Mouse (Mus musculus): ENCODE data around the gene Fam209. TPM values are rescaled to one million over a fixed set of nuclear protein-coding genes. Genes with fewer than 3 reads are reported as not detected.
A peak's percentile ranks its signal among the peaks of the same experiment; 100 is the strongest.

The Fam209 gene
- 0.52 TPM in 1 of 2 replicates, not detected in the other for polyA plus RNA-seq (2015; fragmentation: Nextera tagmentation; extraction: Ambion mirVana)

DNA sequence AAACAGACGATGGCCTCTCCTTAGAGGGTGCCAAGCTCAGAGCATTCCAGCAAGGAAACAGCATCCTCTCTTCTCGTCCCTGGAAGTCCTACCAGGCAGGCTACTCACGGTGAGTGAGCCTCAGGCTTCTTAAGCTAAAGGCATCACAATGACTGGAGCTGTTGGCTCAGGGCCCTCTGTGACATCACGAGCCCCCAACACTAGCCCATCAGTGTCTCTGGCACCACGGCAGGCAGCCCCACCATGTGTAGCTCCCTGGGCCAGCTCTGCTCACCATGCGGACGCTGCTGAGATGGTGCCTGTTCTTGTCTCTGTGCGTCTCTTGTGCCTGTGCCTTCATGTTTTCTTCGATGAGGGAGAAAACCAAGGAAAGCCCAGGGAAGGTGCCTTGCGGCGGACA, at the start of gene Fam209:
TSS of gene Fam209 (plus strand) at position 203 of the 400 bp plus-strand sequence.
- WGBS: 88% methylated on average over 11 of the region's 11 CpGs
- no peak for ATAC-seq (replicated peaks)
- Histone ChIP-seq H3K36me3 (replicated peaks) (peaks cover 10% of the 10 kb centered on the region; the same call in 1 of the 2 replicates), H3K4me1 (no peaks in the 10 kb centered on the region), H3K9ac (no peak within 1 kb of the TSS), H3K4me2 (no peak within 1 kb of the TSS), H3K27ac (no peak within 1 kb of the TSS), H3K4me3 (no peak within 1 kb of the TSS), H3K27me3 (replicated peaks) (peaks cover 4% of the 10 kb centered on the region; the same call in 1 of the 2 replicates), H3K9me3 (no peaks in the 10 kb centered on the region)

DNA sequence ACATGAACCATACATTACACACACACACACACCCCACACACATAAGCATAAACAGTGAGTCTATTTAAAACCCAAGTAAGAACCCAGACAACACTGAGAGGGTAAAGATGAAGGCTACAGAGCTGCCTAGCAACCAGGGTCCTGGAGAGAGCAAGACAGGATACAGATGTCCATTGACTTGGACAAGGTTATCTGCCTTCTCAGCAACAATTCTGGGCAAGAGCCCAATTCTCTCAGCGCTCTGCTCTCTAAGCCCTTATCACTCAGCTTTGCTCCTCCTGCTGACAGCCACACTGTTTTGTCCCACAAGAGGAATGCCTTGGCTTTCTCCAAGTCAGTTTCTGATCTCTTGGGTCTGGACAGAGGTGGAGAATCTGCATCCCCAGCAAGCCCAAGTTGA, 41.7 kb upstream of the Fam209 start:
- no peaks in the 10 kb centered on the region for H3K9me3 ChIP-seq
- H3K4me2 ChIP-seq: no peak overlapping the region
- ATAC-seq (replicated peaks): no peak
- H3K36me3 ChIP-seq (replicated peaks): no peaks in the 10 kb centered on the region
- H3K27ac ChIP-seq: no peak overlapping the region
- H3K4me1 ChIP-seq: no peaks in the 10 kb centered on the region
- H3K4me3 ChIP-seq: no peak overlapping the region
- H3K27me3 ChIP-seq (replicated peaks): no peaks in the 10 kb centered on the region; the same call in 1 of the 2 replicates
- no peak overlapping the region for H3K9ac ChIP-seq
- WGBS: 81% methylated on average over 1 of the region's 1 CpGs

DNA sequence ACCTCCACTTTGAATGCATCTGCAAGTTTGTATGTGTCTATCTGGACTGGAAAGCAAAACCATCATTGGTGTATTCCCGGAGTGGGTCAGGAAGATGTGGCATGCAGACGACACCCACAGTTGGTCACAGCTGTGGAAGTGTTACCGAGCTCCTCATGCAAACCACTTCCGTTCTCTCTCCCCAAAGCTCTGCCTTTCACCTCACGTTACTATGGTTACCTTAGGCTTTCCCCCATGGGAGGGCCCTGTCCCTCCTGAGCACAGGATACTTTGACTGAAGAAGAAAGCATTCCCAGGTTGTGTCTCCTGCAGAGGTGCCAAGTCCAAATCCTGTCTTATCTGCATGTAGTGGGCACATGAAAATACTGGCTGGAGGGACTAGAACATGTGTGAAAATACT, 38.6 kb upstream of the Fam209 start:
- H3K9me3 ChIP-seq: no peaks in the 10 kb centered on the region
- WGBS: 56% methylated on average over 5 of the region's 5 CpGs
- no peaks in the 10 kb centered on the region for H3K4me1 ChIP-seq
- H3K36me3 ChIP-seq (replicated peaks): no peaks in the 10 kb centered on the region
- no peak overlapping the region for H3K4me2 ChIP-seq
- H3K27ac ChIP-seq: no peak overlapping the region
- H3K9ac ChIP-seq: no peak overlapping the region
- ATAC-seq (replicated peaks): no peak
- H3K4me3 ChIP-seq: no peak overlapping the region
- no peaks in the 10 kb centered on the region; the same call in 1 of the 2 replicates for H3K27me3 ChIP-seq (replicated peaks)

DNA sequence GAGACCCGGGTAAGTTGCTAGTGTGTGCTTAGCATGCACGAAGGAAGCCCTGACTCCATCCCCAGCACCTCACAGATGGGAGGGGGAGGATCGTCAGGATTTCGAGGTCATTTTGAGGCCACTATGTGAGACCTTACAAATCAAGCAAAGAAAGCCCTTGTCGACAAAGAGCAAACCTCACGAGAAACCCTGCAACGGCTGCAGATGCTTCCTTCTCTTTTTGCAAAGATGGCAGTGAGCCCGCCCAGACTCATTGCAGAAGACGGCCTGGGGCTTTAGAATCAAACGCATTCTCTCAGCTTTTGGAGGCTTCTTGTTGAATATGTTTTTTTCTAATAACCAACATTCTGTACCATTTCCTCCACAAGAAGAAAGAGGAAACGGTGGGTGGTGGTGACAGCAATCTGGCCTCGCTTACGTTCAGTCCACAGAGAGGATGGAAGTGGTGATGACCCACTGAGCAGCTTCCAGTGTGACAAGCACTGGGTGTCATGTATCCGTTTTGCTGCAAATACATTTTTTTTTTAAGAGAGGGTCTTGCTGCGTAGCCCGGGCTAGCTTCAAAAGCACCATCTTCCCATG, 34.9 kb upstream of the Fam209 start:
- H3K4me1 ChIP-seq: peaks cover 22% of the 10 kb centered on the region
- no peak overlapping the region for H3K4me3 ChIP-seq
- H3K4me2 ChIP-seq: no peak overlapping the region
- no peaks in the 10 kb centered on the region for H3K9me3 ChIP-seq
- H3K27ac ChIP-seq: no peak overlapping the region
- H3K36me3 ChIP-seq (replicated peaks): no peaks in the 10 kb centered on the region
- H3K9ac ChIP-seq: no peak overlapping the region
- WGBS: 74% methylated on average over 16 of the region's 16 CpGs
- H3K27me3 ChIP-seq (replicated peaks): no peaks in the 10 kb centered on the region; the same call in 1 of the 2 replicates
- no peak for ATAC-seq (replicated peaks)

DNA sequence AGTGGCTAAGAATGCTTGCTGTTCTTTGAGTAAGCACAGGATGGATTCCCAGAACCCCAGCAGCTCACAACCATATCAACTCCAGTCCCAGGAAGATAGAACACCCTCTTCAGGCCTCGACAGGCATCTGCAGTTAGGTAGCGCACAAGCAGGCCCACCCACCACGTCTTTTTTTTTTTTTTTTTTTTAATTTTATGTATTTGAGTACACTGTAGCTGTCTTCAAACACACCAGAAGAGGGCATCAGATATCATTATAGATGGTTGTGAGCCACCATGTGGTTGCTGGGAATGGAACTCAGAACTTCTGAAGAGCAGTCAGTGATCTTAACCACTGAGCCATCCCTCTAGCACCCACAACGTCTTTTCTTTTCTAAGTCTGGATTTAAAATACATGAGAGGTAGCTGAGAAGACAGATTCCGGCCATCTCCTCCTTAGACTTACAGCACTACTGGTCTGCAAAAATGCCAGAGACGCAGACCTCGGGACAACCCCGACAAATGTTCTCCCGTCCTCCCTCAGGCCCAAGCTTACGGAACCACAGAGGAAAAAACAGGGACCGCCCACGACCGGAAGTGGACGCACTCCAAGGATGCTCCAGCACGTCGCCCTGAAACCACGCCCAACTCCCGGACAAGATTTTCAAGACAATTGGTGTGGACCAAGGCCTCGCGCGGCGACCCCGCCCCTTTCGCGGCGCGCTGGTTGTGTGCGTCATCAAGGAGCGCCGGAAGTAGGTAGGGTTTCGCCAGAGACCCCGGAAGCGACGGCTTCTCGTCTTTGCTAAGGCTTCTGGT, 32.3 kb upstream of the Fam209 start, which contains the start of gene Rtf2:
TSS of gene Rtf2 (plus strand) at position 714 of the 797 bp plus-strand sequence.
- 2% methylated on average over 35 of the region's 35 CpGs for WGBS
- peak within 1 kb of the TSS; percentile 57 for H3K4me3 ChIP-seq
- H3K27ac ChIP-seq: peak within 1 kb of the TSS; percentile 84
- no peaks in the 10 kb centered on the region for H3K27me3 ChIP-seq (replicated peaks)
- H3K9ac ChIP-seq: peak within 1 kb of the TSS; percentile 66
- ATAC-seq (replicated peaks): peak; percentile 98
- no peaks in the 10 kb centered on the region for H3K36me3 ChIP-seq (replicated peaks)
- H3K4me1 ChIP-seq: peaks cover 25% of the 10 kb centered on the region
- H3K4me2 ChIP-seq: peak within 1 kb of the TSS; percentile 63
- H3K9me3 ChIP-seq: no peaks in the 10 kb centered on the region

DNA sequence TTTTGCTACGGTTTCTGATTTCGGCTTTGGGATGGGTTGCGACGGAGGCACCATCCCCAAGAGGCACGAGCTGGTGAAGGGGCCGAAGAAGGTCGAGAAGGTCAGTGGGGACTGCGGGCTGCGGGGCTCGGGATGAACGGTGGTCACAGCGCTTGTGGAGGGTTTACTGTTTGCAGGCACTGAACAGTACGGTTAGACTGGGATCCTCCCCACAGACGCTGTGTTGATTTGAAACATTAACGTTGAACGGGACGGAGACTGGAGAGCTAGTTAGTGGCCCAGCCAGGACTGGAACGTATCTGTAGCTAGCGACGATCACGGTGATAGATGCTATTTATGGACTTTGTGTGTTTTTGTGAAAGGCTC, 31.7 kb upstream of the Fam209 start:
- under 1% methylated on average over 21 of the region's 21 CpGs for WGBS
- Histone ChIP-seq H3K4me3 (peak overlapping the region; percentile 57), H3K36me3 (replicated peaks) (peaks cover 2% of the 10 kb centered on the region; the same call in 1 of the 2 replicates), H3K27ac (peak overlapping the region; percentile 84), H3K9me3 (no peaks in the 10 kb centered on the region), H3K27me3 (replicated peaks) (no peaks in the 10 kb centered on the region), H3K4me1 (peaks cover 25% of the 10 kb centered on the region), H3K4me2 (peak overlapping the region; percentile 63), H3K9ac (peak overlapping the region; percentile 47)
- peak; percentile 79 for ATAC-seq (replicated peaks)

DNA sequence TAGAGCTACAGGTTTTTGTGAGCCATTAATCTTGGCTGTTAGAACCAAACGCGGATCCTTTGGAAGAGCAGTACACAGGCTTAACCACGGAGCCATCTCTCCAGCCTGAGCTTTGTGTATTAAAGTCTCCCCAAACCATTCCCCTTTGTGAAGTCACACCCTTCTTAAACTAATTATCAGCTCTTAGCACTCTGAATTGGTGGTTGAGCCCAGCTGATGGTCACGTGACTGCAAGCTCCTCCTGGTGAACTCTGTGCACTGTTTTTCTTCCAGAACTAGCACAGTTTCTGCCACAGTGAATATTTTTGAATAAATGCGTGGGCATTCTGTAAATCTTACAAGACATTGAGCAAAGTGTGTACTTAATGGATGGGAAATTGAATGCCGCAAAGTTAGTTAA, 31.1 kb upstream of the Fam209 start:
- peak overlapping the region; percentile 63 for H3K4me2 ChIP-seq
- peaks cover 25% of the 10 kb centered on the region for H3K4me1 ChIP-seq
- peak overlapping the region; percentile 57 for H3K4me3 ChIP-seq
- no peak for ATAC-seq (replicated peaks)
- H3K27ac ChIP-seq: no peak overlapping the region
- H3K9me3 ChIP-seq: no peaks in the 10 kb centered on the region
- H3K36me3 ChIP-seq (replicated peaks): peaks cover 7% of the 10 kb centered on the region; the same call in 1 of the 2 replicates
- no peaks in the 10 kb centered on the region for H3K27me3 ChIP-seq (replicated peaks)
- no peak overlapping the region for H3K9ac ChIP-seq
- WGBS: 37% methylated on average over 6 of the region's 6 CpGs

DNA sequence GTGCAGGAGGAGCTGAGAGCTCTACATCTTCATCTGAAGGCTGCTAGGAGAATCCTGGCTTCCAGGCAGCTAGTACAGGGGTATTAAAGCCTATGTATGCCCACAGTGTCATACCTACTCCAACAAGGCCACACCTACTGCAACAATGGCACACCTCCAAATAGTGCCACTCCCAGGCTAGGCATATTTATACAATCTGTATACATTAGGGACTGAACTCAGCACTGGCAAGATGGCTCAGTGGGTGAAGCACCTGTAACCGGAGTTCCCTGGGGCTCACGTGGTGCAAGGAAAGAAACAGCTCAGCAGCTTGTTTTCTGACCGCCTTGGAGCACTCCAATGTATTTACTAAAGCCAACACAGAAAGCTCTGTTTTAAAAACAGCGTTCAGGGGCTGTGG, 26.7 kb upstream of the Fam209 start:
- Histone ChIP-seq H3K9me3 (no peaks in the 10 kb centered on the region), H3K36me3 (replicated peaks) (peaks cover 41% of the 10 kb centered on the region), H3K9ac (no peak overlapping the region), H3K27ac (no peak overlapping the region), H3K4me3 (no peak overlapping the region), H3K4me2 (no peak overlapping the region), H3K27me3 (replicated peaks) (no peaks in the 10 kb centered on the region), H3K4me1 (peaks cover 20% of the 10 kb centered on the region)
- WGBS: 94% methylated on average over 4 of the region's 4 CpGs
- ATAC-seq (replicated peaks): no peak

DNA sequence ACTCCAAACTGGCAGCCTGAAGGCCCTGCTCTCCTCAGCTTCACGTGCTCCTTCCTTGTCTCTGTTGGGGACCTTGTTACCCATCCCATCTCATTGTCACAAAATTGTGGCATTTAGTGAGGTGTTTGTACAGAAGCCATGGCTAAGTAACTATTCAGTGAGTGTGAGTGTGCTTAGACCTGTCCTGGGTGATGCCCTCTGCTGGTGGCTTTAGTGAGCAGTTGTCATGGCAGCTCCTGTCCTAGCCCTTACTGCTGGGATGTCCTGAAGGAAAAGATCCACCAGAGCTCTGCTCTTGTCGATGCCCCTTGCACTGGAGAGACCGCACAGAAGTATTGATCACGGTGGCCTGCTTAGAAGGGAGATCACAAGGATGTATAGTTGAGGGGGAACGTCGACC, 25.0 kb upstream of the Fam209 start:
- H3K4me1 ChIP-seq: peaks cover 4% of the 10 kb centered on the region; the same call in 1 of the 2 replicates
- no peaks in the 10 kb centered on the region for H3K9me3 ChIP-seq
- H3K4me3 ChIP-seq: no peak overlapping the region
- no peak overlapping the region for H3K4me2 ChIP-seq
- no peaks in the 10 kb centered on the region for H3K27me3 ChIP-seq (replicated peaks)
- ATAC-seq (replicated peaks): no peak
- H3K27ac ChIP-seq: no peak overlapping the region
- H3K9ac ChIP-seq: no peak overlapping the region
- WGBS: 91% methylated on average over 6 of the region's 6 CpGs
- H3K36me3 ChIP-seq (replicated peaks): peaks cover 52% of the 10 kb centered on the region

DNA sequence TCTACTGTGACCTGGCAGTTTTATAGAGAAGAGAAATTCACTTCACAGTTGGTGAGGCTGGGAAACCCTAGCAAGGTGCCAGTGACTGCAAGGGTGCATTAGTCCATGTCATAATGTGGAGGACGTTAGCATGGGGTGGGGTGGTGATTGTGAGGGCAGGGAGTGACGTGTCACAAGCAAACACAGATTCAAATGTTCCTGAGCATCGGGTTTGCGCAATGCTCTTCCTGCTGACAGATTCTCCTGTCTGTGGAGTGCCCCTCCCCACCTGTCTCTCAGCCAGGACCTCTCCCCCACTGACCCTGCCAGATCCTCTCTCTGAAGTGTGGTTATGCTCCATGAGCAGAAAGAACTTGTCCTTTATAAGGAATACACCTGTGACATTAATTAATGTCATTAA, 24.0 kb upstream of the Fam209 start:
- no peak for ATAC-seq (replicated peaks)
- Histone ChIP-seq H3K4me1 (no peaks in the 10 kb centered on the region), H3K36me3 (replicated peaks) (peaks cover 57% of the 10 kb centered on the region), H3K9ac (no peak overlapping the region), H3K27ac (no peak overlapping the region), H3K4me3 (no peak overlapping the region), H3K9me3 (no peaks in the 10 kb centered on the region), H3K27me3 (replicated peaks) (no peaks in the 10 kb centered on the region), H3K4me2 (no peak overlapping the region)
- 90% methylated on average over 4 of the region's 4 CpGs for WGBS

DNA sequence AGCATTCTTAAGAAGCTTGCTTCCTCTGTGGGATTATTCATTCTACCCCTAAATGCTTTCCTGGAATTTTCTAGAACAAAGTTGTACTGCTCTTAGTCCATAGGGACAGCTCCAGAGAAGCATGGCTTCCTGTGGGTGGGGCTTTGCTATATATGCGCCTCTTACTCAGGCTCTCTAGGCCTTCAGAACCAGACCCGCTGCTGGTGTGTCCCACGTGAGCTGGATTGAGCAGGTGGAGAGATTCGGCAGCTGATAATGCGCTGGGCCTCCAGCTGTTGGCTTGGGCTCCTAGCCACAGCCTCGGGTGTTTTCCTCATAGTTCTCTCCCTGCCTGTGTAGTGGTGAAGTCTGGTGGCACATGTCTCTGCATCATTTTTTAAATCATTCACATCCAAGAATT, 21.7 kb upstream of the Fam209 start:
- Histone ChIP-seq H3K36me3 (replicated peaks) (peaks cover 57% of the 10 kb centered on the region), H3K27me3 (replicated peaks) (no peaks in the 10 kb centered on the region), H3K9me3 (no peaks in the 10 kb centered on the region), H3K4me2 (no peak overlapping the region), H3K9ac (no peak overlapping the region), H3K4me3 (no peak overlapping the region), H3K4me1 (no peaks in the 10 kb centered on the region), H3K27ac (no peak overlapping the region)
- WGBS: 89% methylated on average over 6 of the region's 6 CpGs
- ATAC-seq (replicated peaks): no peak

DNA sequence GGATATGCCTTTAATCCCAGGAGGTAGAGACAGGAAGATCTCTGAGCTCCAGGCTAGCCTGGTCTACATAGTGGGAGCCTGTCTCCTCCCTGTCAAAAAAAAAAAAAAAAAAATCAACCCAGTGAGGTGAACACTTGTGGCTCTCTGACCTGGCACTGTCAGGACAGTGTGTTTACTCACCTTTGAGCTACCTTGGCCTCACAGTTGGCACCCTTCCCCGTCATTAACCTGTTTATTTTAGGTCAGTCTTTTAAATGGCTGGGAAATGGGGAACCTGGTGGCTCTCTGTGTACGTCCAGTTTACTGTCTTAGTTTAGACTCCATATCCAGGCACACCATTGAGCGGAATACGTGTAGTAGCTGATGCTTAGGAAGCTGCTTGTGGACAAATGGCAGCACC, 20.3 kb upstream of the Fam209 start:
- Histone ChIP-seq H3K27ac (no peak overlapping the region), H3K4me2 (no peak overlapping the region), H3K36me3 (replicated peaks) (peaks cover 44% of the 10 kb centered on the region), H3K9ac (no peak overlapping the region), H3K4me3 (no peak overlapping the region), H3K4me1 (no peaks in the 10 kb centered on the region), H3K9me3 (no peaks in the 10 kb centered on the region), H3K27me3 (replicated peaks) (no peaks in the 10 kb centered on the region)
- no peak for ATAC-seq (replicated peaks)
- 92% methylated on average over 4 of the region's 4 CpGs for WGBS
